Mouse (Mus musculus) forebrain, embryonic 12.5 days (tissue): ENCODE measurements around the gene Ryk. TPM values are rescaled to one million over a fixed set of nuclear protein-coding genes. Genes with fewer than 3 reads are reported as not detected.
"Not testable (repeated sequence)": the region's sequence is repeated elsewhere in the genome, so short reads cannot be mapped to it uniquely, and the experiment has no call there.

Experiments used
- ATAC-seq: fragments of 200-750 bp; cut with Nextera tagmentation; 2 replicates; pipeline ENCODE4 v1.8.0; 2017; ENCODE audit warnings: moderate TSS enrichment; ENCODE audit not compliant: low FRiP score
- H3K27ac ChIP-seq: fragments of 300-500 bp; sonication (generic); 2 replicates; pipeline ENCODE4 v1.5.1; 2016; ENCODE audit warnings: mild to moderate bottlenecking
- H3K27me3 ChIP-seq: fragments of 300-500 bp; sonication (generic); 2 replicates; pipeline ENCODE4 v1.6.1; 2016; ENCODE audit warnings: mild to moderate bottlenecking
- H3K36me3 ChIP-seq: fragments of 300-500 bp; sonication (generic); replicated peaks from 2 replicates; pipeline ENCODE4 v1.6.1; 2016; ENCODE audit warnings: mild to moderate bottlenecking
- H3K4me1 ChIP-seq: fragments of 300-500 bp; sonication (generic); 2 replicates; pipeline ENCODE4 v1.6.1; 2016
- H3K4me2 ChIP-seq: fragments of 300-500 bp; sonication (generic); 2 replicates; pipeline ENCODE4 v1.6.1; 2016; ENCODE audit warnings: mild to moderate bottlenecking, moderate library complexity
- H3K4me3 ChIP-seq: fragments of 300-500 bp; sonication (generic); replicated peaks from 2 replicates; pipeline ENCODE4 v1.5.1; 2016; ENCODE audit warnings: mild to moderate bottlenecking
- H3K9ac ChIP-seq: fragments of 300-500 bp; sonication (generic); 2 replicates; pipeline ENCODE4 v1.6.1; 2016; ENCODE audit warnings: mild to moderate bottlenecking
- H3K9me3 ChIP-seq: fragments of 300-500 bp; sonication (generic); 2 replicates; pipeline ENCODE4 v1.6.1; 2016
- WGBS: fragments of 180-500 bp; shearing (Covaris S2); methylation state at CpG from one replicate; pipeline ENCODE4 v1.1.7; 2016; 5-methylcytosine and 5-hydroxymethylcytosine counted together
- polyA plus RNA-seq: library from polyadenylated mRNA; unstranded; fragments of >200 nt; fragmentation: Nextera tagmentation; extraction: Ambion mirVana; gene quantifications from 2 replicates; pipeline ENCODE4 v1.2.1, GENCODE M21; 2016

Ryk gene
- polyA plus RNA-seq, 1 experiment from 2014 or later, result 18.6 TPM

DNA sequence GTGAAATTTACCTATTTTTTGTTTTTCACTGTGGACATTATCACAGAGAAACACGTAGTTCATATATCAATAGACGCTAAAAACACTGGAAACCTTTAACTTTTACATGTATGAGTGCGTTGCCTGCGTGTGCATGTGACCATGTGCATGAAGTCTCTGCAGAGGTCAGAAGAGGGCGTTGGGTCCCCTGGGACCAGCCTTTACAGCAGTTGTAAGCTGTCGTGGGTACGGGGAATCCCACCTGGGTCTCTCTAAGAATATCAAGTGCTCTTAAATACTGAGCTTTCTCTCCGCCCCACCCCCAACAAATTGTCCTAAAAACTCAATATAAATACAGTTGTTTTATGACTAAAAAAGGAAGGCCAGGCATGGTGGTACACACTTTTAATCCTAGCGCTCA, 50.0 kb downstream of the Ryk start:
- Histone ChIP-seq H3K9ac (no peak overlapping the region), H3K4me1 (no peaks in the 10 kb centered on the region; the same call in 1 of the 2 replicates), H3K4me2 (no peak overlapping the region), H3K4me3 (no peak overlapping the region), H3K9me3 (no peaks in the 10 kb centered on the region), H3K36me3 (peaks cover 34% of the 10 kb centered on the region), H3K27ac (no peak overlapping the region), H3K27me3 (no peaks in the 10 kb centered on the region)
- no peak for ATAC-seq
- 90% methylated on average over 9 of the region's 9 CpGs for WGBS

DNA sequence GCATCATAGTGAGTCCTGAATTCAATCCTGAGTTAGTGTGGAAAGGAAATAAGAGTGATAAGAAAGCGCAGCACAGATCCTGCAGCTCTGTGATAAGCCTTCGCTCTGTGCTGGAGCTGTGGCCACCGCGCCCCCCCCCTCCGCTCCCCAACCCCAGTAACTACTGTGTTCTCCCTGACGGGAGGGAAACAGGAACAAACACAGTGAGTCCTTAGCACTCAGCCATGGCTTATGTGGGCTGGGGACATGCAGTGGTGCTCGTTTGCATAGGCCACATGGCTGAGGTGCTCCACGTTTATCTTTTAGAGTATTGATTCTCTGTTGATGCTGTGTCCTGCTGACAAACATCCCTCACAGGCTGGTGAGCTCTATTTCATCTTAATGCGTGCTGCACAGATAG, 55.4 kb downstream of the Ryk start:
- Histone ChIP-seq H3K4me3 (no peak overlapping the region), H3K9me3 (no peaks in the 10 kb centered on the region), H3K4me2 (no peak overlapping the region), H3K27ac (no peak overlapping the region), H3K9ac (no peak overlapping the region), H3K4me1 (no peaks in the 10 kb centered on the region; the same call in 1 of the 2 replicates), H3K27me3 (no peaks in the 10 kb centered on the region), H3K36me3 (peaks cover 49% of the 10 kb centered on the region)
- ATAC-seq, result no peak
- WGBS, result 82% methylated on average over 9 of the region's 9 CpGs

DNA sequence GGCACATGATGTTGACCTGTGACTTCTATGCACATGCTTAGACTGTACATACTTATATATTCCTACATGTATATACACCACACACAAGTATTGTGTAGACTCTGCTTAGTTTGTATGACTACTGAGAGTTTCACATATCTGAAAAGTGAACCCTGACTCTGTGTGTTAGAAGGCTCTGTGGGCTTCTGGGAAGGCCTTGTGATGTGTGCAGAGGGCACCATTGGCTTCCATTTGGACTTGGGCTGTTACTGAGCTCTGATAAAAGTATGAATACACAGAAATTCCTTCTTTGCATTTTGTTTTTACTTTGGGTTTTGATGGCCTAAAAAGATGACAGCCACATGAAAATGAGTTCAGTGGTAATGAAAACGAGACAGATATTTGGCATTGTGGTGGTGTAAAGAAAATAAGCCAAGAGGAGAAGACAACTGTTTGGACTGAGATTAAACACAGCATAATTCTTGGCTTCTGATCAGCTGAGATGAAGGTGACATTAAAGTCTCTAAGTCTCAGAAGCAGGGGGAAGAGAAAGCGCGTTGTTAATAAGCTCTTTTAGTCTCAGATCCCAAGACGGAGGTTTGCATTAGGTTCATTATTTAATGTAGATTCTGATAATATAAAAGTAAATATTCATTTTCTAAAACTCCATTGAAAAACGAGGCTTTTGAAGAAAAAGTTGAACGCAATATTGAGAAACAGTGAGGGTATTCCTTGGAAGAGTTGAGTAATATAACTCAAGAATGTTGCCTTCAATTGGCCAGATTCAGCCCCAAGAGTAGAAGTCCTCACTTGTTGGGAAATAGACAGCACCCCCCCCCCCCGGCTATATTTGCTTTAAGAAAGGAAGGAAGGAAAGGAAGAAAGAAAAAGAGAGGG, 58.0 kb downstream of the Ryk start:
- Histone ChIP-seq H3K9me3 (no peaks in the 10 kb centered on the region), H3K4me3 (no peak overlapping the region), H3K36me3 (peaks cover 39% of the 10 kb centered on the region), H3K9ac (no peak overlapping the region), H3K4me1 (no peaks in the 10 kb centered on the region; the same call in 1 of the 2 replicates), H3K27me3 (no peaks in the 10 kb centered on the region), H3K4me2 (no peak overlapping the region), H3K27ac (no peak overlapping the region)
- ATAC-seq, result no peak
- 90% methylated on average over 7 of the region's 7 CpGs for WGBS

DNA sequence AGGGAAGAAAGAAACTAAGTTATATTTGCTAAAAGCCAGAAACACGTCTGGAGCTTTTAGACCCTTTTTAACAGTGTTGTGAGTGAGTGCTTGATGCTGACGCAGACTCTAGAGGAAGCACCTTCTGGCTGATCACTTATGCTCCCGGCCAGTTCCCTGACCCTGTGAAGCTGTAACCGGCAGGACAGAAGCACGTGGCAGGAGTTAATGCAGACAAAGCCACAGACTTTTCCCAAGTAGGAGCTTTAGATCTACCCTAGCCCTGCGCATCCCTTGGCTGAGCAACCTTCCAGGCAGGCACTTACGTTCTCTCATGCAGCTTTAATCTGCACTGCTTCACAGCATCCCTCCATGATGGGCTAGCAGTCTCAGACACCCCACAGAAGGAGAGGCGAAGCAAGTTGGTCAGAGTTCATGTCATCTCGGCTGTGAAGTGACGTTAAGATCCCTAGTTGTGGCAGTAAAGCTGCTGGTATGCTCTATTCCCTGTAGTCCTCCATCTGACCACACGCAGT, 58.7 kb downstream of the Ryk start:
- H3K27me3 ChIP-seq, result no peaks in the 10 kb centered on the region
- peaks cover 46% of the 10 kb centered on the region for H3K36me3 ChIP-seq
- WGBS, result 90% methylated on average over 11 of the region's 11 CpGs
- no peaks in the 10 kb centered on the region for H3K9me3 ChIP-seq
- no peak overlapping the region for H3K9ac ChIP-seq
- no peak overlapping the region for H3K4me3 ChIP-seq
- H3K4me2 ChIP-seq, result no peak overlapping the region
- no peak for ATAC-seq
- no peaks in the 10 kb centered on the region for H3K4me1 ChIP-seq
- no peak overlapping the region for H3K27ac ChIP-seq

DNA sequence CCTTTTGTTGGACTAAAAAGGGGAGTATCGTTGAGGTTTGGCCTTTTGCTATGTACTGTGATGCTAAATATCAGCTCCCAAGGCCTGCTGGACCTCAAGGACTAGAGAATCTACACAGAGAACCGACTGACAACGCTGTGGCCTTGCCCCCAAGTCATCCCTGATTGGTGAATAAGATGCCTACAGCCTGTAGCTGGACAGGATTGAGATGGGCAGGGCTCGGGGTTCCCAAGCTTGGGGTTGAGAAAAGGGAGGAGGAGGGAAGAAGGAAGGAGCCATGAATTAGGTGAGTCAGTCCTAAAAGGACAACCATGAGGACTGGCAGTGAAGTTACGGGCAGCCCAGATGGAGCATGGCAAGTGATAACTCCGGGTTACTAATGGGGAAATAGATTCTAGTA, 65.2 kb downstream of the Ryk start:
- H3K9me3 ChIP-seq, result no peaks in the 10 kb centered on the region
- no peak for ATAC-seq
- H3K9ac ChIP-seq, result no peak overlapping the region
- H3K4me1 ChIP-seq, result no peaks in the 10 kb centered on the region
- WGBS, result 93% methylated on average over 6 of the region's 6 CpGs
- H3K27me3 ChIP-seq, result no peaks in the 10 kb centered on the region
- H3K4me2 ChIP-seq, result no peak overlapping the region
- H3K4me3 ChIP-seq, result no peak overlapping the region
- H3K36me3 ChIP-seq, result peaks cover 50% of the 10 kb centered on the region
- no peak overlapping the region for H3K27ac ChIP-seq

DNA sequence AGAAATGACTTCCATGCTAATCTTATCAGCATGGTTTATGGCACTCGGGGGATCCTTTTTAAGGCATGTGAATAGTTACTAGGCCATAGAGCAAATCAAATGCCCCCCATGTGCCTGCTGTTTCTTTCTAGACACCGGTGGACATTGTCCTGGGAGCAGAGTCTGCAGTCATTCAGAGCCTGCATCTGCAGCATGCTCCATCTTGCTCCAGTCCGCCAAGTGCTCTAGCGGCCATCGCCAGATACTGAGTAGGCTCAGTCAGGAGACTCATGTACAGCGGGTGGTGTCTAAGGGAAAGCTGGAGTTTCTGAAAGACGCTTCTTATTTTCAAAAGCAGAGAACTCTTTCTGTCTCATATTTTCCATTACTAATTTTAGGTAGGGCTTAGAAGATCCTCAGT, 67.6 kb downstream of the Ryk start:
- Histone ChIP-seq H3K4me2 (no peak overlapping the region), H3K4me3 (no peak overlapping the region), H3K36me3 (peaks cover 63% of the 10 kb centered on the region), H3K27ac (no peak overlapping the region), H3K27me3 (no peaks in the 10 kb centered on the region), H3K4me1 (no peaks in the 10 kb centered on the region), H3K9ac (no peak overlapping the region), H3K9me3 (no peaks in the 10 kb centered on the region)
- ATAC-seq, result no peak
- 94% methylated on average over 7 of the region's 7 CpGs for WGBS

DNA sequence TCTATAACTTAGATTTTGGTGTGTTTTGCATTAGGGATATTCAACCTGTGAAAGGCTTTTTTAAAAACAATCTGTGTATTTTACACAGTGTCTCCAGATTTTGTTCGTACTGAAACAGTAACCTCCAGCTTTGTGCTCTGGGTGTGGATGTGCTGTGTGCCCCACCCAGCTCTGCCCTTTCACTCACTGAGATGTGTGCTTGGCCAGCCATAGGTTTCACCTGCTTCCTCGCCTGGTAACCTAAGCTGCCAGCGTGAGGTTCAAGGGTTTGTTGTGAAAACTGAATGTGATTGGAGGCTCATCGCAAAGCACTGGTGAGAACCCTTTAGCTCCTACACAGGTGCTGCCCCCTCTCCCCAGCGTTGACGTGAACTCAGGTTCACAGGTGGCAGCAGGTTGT, 70.2 kb downstream of the Ryk start:
- Histone ChIP-seq H3K9me3 (no peaks in the 10 kb centered on the region), H3K9ac (no peak overlapping the region), H3K4me3 (no peak overlapping the region), H3K4me2 (no peak overlapping the region), H3K4me1 (no peaks in the 10 kb centered on the region), H3K36me3 (peaks cover 58% of the 10 kb centered on the region), H3K27me3 (no peaks in the 10 kb centered on the region), H3K27ac (no peak overlapping the region)
- no peak for ATAC-seq
- 82% methylated on average over 6 of the region's 6 CpGs for WGBS

DNA sequence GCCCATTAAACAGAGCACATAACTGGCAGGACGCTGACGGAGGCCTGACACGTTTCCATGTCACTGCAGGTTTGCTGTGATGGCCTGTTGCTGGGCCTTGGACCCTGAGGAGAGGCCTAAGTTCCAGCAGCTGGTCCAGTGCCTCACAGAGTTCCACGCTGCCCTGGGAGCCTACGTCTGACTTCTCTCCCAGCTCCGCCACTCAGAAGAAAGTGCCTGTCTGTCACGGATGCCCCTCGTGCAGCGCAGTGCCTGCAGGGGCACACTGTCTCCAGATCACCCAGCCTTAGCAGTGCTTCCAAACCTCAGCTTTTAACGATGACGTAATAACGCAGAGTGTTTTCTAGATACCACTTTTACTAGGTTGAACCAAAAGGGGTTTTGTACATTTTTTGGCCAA, 72.1 kb downstream of the Ryk start:
- 90% methylated on average over 12 of the region's 12 CpGs for WGBS
- Histone ChIP-seq H3K9me3 (no peaks in the 10 kb centered on the region), H3K9ac (no peak overlapping the region), H3K27ac (no peak overlapping the region), H3K4me2 (no peak overlapping the region), H3K27me3 (no peaks in the 10 kb centered on the region), H3K4me3 (no peak overlapping the region), H3K4me1 (no peaks in the 10 kb centered on the region), H3K36me3 (peaks cover 72% of the 10 kb centered on the region)
- no peak for ATAC-seq

DNA sequence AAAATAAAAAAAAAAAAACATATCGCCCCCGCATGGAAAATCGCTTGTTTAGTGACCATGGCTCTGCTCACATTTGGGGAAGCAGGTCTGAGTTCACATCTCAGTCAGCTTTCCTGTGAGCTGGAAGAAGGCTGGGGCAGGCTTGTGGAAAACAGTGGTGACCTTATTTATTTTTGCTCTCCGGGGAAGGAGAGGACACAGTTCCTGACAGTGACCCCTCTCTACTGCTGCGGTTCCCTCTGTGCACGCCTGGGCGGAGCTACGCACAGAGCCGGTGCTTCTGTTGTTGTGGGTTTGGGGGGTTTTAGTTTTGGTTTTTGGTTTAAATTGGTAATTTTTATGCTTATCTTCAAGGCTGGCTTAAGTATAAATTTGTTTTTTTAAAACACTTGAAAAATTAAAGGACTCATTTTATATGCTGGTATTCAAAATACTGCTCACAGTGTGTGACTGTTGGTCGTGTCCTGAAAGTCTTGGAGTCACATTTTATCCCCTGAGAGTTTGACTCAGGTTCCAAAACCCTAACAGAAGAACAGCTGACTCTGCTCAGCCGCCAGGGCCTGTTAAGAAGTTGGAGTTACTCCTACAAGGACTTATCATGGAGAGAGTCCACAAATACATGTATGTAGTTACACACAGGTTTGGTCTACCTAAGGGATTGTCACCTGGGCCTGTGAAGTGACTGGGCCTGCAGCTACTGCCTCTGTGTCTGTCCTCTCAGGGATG, 73.0 kb downstream of the Ryk start:
- ATAC-seq, result no peak
- no peak overlapping the region for H3K9ac ChIP-seq
- no peak overlapping the region for H3K4me3 ChIP-seq
- H3K36me3 ChIP-seq, result peaks cover 68% of the 10 kb centered on the region
- WGBS, result 92% methylated on average over 11 of the region's 11 CpGs
- H3K4me2 ChIP-seq, result no peak overlapping the region
- H3K9me3 ChIP-seq, result no peaks in the 10 kb centered on the region
- no peaks in the 10 kb centered on the region for H3K27me3 ChIP-seq
- H3K27ac ChIP-seq, result no peak overlapping the region
- H3K4me1 ChIP-seq, result no peaks in the 10 kb centered on the region

DNA sequence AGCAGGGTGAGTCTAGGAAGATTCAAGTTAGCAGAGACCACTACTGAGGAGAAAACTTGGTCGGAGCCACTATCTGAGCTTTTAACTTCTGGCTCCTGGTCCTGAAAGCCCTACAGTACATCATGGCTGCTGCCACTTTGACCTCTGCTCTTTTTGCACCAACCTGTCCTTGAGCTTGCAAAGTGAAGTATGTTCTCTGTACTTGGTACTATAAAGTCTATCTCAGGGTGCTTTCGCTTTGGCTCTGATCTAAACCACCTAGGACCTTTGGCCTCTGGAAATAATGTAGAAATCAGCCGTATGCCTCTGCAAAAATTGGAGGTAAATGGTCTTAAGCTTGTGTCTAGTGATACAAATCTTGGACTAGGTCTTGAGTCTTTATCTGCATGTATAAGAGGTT, 76.8 kb downstream of the Ryk start:
- WGBS, result 94% methylated on average over 3 of the region's 3 CpGs
- no peak for ATAC-seq
- Histone ChIP-seq H3K27me3 (no peaks in the 10 kb centered on the region), H3K4me3 (no peak overlapping the region), H3K4me1 (no peaks in the 10 kb centered on the region), H3K9ac (no peak overlapping the region), H3K36me3 (peaks cover 46% of the 10 kb centered on the region), H3K27ac (no peak overlapping the region), H3K4me2 (no peak overlapping the region), H3K9me3 (no peaks in the 10 kb centered on the region)

DNA sequence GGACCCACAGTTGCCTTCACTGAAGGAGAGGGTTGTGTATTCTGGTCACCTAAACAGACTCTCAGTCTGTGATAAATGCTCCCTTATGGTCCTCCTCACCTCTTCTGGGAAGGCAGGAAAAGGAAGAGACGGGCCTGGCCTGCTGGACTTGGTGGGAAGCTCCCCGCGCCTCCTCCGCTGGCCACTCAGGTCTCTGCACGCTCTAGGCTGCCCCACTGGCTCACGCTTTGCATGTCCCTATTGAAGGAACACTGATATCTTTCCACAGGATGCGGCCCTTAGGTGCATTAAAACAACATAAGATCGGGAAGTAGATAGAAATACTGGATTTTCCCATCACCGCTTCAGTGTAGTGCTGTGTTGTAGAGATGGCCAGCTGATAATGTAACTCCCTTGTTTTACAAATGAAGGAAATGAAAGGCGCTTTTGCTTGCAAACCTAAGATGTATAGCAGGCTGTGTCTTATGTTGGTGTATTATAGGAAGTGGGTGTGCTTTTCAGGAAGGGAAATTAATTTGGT, 77.9 kb downstream of the Ryk start:
- ATAC-seq, result no peak

DNA sequence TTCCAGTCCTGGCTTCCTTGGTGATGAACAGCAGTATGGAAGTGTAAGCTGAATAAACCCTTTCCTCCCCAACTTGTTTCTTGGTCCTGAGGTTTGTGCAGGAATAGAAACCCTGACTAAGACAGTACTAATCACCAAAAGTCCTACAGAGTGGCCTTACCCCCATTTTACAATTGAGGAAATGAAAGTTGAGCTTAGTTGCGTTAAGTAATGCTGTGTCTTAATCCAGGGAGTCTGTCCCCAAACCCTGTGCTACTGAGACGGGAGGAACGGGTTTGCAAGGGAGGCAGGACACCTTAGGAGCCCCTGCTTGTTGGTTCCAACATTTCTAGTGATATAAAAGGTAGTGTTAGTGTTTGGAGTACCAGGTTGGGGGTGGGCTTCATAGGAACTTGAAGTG, 78.9 kb downstream of the Ryk start:
- not testable (repeated sequence) for H3K27me3 ChIP-seq, ATAC-seq, H3K4me1 ChIP-seq, H3K9me3 ChIP-seq, H3K4me3 ChIP-seq, H3K9ac ChIP-seq, H3K27ac ChIP-seq, H3K4me2 ChIP-seq
- H3K36me3 ChIP-seq, result peaks cover 37% of the 10 kb centered on the region
- WGBS, result 92% methylated on average over 3 of the region's 3 CpGs

More for the DNA sequence above, 77.9 kb downstream of the Ryk start:
- 94% methylated on average over 10 of the region's 10 CpGs for WGBS
- no peaks in the 10 kb centered on the region for H3K4me1 ChIP-seq
- H3K36me3 ChIP-seq, result peaks cover 45% of the 10 kb centered on the region
- H3K9ac ChIP-seq, result no peak overlapping the region
- H3K9me3 ChIP-seq, result no peaks in the 10 kb centered on the region
- H3K4me2 ChIP-seq, result no peak overlapping the region
- no peak overlapping the region for H3K27ac ChIP-seq
- no peak overlapping the region for H3K4me3 ChIP-seq
- no peaks in the 10 kb centered on the region for H3K27me3 ChIP-seq
